Mouse (Mus musculus): ENCODE measurements around the gene Vpreb1. TPM values are rescaled to one million over a fixed set of nuclear protein-coding genes. Genes with fewer than 3 reads are reported as not detected.

The Vpreb1 gene
- 15.2 and 15.7 TPM in 2 replicates for polyA plus RNA-seq (2012; rRNA removed)

DNA sequence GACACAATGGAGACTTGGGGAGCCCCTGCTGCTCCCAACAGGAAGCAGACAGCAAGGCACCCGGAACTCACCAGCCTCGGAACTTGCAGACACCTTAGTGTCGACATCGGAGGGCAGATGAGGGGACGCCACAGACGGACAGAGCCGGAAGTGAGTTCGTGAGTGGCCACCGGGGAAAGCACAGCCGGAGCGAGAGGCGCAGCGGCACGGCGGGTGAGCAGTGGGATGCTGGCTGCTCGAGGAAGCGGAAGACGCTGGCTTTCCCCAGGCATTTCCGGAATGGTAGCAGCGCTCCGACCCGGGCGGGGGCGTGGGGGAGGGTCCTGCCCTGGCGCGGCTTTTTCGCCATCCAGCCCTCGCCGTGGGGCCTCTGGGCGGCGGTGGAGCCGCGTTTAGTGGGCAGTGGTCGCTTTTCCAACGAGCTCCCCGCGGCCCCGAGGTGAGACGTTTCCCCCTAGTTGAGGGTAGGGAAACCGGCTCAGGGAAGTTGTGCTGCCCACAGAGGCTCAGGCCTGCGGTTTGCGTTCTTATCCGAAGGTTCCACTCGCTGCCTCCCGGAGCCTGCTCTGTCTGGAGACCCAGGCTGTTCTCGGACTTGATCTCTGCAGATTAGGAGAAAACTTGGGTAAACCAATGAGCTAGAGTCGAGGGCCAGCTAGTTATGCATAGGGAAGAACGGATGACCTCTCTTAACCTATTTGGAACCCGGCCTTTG is at the start of gene Vpreb1, which contains the start of gene Top3b:
Gene Vpreb1 (minus strand): TSS at position 227 of the 715 bp plus-strand sequence.
Gene Top3b (plus strand): TSS at position 120 of the 715 bp plus-strand sequence.
- under 1% methylated on average over 49 of the region's 49 CpGs for WGBS
- Histone ChIP-seq H3K27ac (ENCODE audit: insufficient read depth, low read depth, low read length) (peak within 1 kb of the TSS; percentile 91), H3K36me3 (ENCODE audit: control insufficient read depth, insufficient read depth, low read length) (peaks cover 1% of the 10 kb centered on the region; the same call in 1 of the 2 replicates), H3K4me1 (ENCODE audit: control insufficient read depth, insufficient read depth, low read length) (no peaks in the 10 kb centered on the region; the same call in 1 of the 2 replicates), H3K4me3 (ENCODE audit: insufficient read depth, low read depth, low read length) (peak within 1 kb of the TSS; percentile 79), H3K27me3 (replicated peaks; ENCODE audit: control insufficient read depth, insufficient read depth, low read length) (no peaks in the 10 kb centered on the region)
- 0 out of 2 replicates have a peak, but pooled peaks have one; percentile 28 for TF ChIP-seq CTCF (conservative IDR thresholded peaks at IDR 0.05; ENCODE audit: insufficient read depth, insufficient read length, low read depth, low read length)
- peak; percentile 75 for TF ChIP-seq POLR2A (IDR thresholded peaks at IDR 0.05; ENCODE audit: low read depth, low read length)
- DNase-seq: peak; percentile 94

DNA sequence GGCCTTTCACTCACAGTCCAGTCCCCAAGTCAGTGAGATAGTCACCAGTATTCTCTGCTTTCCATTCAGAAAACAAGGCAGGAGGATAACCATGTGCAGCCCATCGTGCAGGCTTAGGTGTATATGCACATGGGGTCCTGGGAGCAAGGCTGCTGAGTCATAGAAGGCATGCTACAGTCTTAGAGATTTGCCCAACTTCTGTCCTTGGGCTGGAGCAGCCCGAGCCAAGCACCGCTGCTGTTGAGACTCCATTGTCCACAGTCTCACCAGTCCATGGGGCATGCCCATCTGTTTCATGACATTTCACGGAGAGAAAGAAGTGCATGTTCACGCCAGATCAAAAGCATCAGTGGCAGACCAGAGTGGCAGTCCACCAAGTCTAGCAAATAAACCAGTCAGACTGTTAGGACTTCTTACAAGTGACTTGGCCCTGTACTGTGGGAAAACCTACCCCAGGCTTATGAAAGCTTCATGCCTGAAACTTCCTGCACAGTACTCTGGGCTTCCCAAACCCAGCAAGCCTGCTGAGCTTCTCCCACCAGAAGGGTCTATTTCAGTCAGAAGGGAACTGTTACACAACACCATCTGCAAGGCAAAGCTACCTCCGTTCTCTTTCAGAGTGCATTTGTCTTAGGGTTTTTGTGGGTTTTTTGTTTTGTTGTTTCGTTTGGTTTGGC is 47.9 kb upstream of the Vpreb1 start:
- TF ChIP-seq POLR2A (IDR thresholded peaks at IDR 0.05; ENCODE audit: low read depth, low read length) (no peak), CTCF (conservative IDR thresholded peaks at IDR 0.05; ENCODE audit: insufficient read depth, insufficient read length, low read depth, low read length) (no peak)
- H3K27ac ChIP-seq (ENCODE audit: insufficient read depth, low read depth, low read length): no peak overlapping the region
- H3K27me3 ChIP-seq (replicated peaks; ENCODE audit: control insufficient read depth, insufficient read depth, low read length): no peaks in the 10 kb centered on the region
- H3K4me3 ChIP-seq (ENCODE audit: insufficient read depth, low read depth, low read length): no peak overlapping the region
- WGBS: 92% methylated on average over 7 of the region's 7 CpGs
- DNase-seq: no peak
- H3K4me1 ChIP-seq (ENCODE audit: control insufficient read depth, insufficient read depth, low read length): no peaks in the 10 kb centered on the region
- H3K36me3 ChIP-seq (ENCODE audit: control insufficient read depth, insufficient read depth, low read length): no peaks in the 10 kb centered on the region; the same call in 1 of the 2 replicates

GRCm38 (mm10) chr16:16913440-16913839 is 42.8 kb upstream of the Vpreb1 start:
- H3K4me1 ChIP-seq (ENCODE audit: control insufficient read depth, insufficient read depth, low read length): no peaks in the 10 kb centered on the region; the same call in 1 of the 2 replicates
- TF ChIP-seq POLR2A (IDR thresholded peaks at IDR 0.05; ENCODE audit: low read depth, low read length): no peak
- TF ChIP-seq CTCF (conservative IDR thresholded peaks at IDR 0.05; ENCODE audit: insufficient read depth, insufficient read length, low read depth, low read length): no peak
- H3K27me3 ChIP-seq (replicated peaks; ENCODE audit: control insufficient read depth, insufficient read depth, low read length): no peaks in the 10 kb centered on the region
- WGBS: 72% methylated on average over 1 of the region's 1 CpGs
- H3K4me3 ChIP-seq (ENCODE audit: insufficient read depth, low read depth, low read length): no peak overlapping the region
- no peaks in the 10 kb centered on the region; the same call in 1 of the 2 replicates for H3K36me3 ChIP-seq (ENCODE audit: control insufficient read depth, insufficient read depth, low read length)
- no peak overlapping the region for H3K27ac ChIP-seq (ENCODE audit: insufficient read depth, low read depth, low read length)
- DNase-seq: no peak

DNA sequence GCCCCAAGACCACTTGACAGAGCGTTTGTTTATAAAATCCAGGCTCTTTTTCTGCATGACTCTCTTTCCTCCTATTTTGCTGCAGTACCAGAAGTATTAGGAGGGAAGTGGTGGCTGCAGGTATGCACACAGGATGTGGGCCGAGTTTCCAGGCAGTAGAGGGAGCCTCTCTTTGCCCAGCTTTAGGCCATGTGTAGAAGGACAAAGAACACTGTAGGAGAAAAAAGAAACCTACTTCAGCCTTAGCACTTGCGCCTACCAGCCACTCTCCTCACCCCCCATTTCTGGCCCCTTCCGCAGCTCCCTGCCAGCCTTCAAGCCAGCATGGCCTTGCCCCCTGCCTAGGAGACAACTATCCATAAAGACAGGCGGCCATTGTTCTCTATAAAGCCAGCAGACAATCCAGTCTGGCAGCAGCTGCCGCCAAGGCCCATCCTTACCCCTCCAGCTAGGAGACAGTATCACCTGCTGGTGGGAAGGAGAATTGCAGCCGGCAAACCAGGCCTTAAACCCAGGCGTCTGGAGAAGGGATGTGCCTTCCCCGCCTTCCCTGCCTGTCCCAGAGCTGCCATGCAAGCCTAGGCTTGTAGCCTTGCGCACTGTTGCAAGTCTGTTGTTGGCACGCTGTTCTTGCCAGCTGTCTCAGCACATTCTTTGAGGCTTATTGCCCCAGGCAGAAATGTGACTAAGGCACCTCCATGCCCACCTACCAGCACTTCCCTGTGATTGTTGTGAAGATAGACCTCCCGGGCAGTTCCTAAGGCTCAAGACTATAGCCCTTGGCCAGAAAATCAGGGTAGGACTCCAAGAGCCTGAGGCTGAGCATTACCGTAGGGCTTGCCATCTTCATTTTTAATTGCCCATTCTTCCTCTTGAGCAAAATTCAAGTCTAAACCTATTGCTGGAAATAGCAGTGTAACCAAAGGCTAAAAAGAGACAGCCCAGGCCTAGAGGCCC is 41.3 kb upstream of the Vpreb1 start:
- Histone ChIP-seq H3K27ac (ENCODE audit: insufficient read depth, low read depth, low read length) (0 out of 2 replicates have a peak overlapping the region, but pooled peaks have one; percentile 17), H3K36me3 (ENCODE audit: control insufficient read depth, insufficient read depth, low read length) (no peaks in the 10 kb centered on the region; the same call in 1 of the 2 replicates)
- 45% methylated on average over 13 of the region's 13 CpGs for WGBS

GRCm38 (mm10) chr16:16907799-16908198 is 37.2 kb upstream of the Vpreb1 start:
- Histone ChIP-seq H3K4me3 (ENCODE audit: insufficient read depth, low read depth, low read length) (no peak overlapping the region), H3K27me3 (replicated peaks; ENCODE audit: control insufficient read depth, insufficient read depth, low read length) (no peaks in the 10 kb centered on the region), H3K27ac (ENCODE audit: insufficient read depth, low read depth, low read length) (peak overlapping the region; percentile 90), H3K4me1 (ENCODE audit: control insufficient read depth, insufficient read depth, low read length) (no peaks in the 10 kb centered on the region; the same call in 1 of the 2 replicates), H3K36me3 (ENCODE audit: control insufficient read depth, insufficient read depth, low read length) (no peaks in the 10 kb centered on the region; the same call in 1 of the 2 replicates)
- TF ChIP-seq POLR2A (IDR thresholded peaks at IDR 0.05; ENCODE audit: low read depth, low read length) (no peak), CTCF (conservative IDR thresholded peaks at IDR 0.05; ENCODE audit: insufficient read depth, insufficient read length, low read depth, low read length) (no peak)
- peak; percentile 94 for DNase-seq
- WGBS: 62% methylated on average over 6 of the region's 6 CpGs

More for the DNA sequence above, 41.3 kb upstream of the Vpreb1 start:
- Histone ChIP-seq H3K27me3 (replicated peaks; ENCODE audit: control insufficient read depth, insufficient read depth, low read length) (no peaks in the 10 kb centered on the region), H3K4me1 (ENCODE audit: control insufficient read depth, insufficient read depth, low read length) (no peaks in the 10 kb centered on the region; the same call in 1 of the 2 replicates), H3K4me3 (ENCODE audit: insufficient read depth, low read depth, low read length) (no peak overlapping the region)
- DNase-seq: peak; percentile 80
- no peak for TF ChIP-seq POLR2A (IDR thresholded peaks at IDR 0.05; ENCODE audit: low read depth, low read length)
- TF ChIP-seq CTCF (conservative IDR thresholded peaks at IDR 0.05; ENCODE audit: insufficient read depth, insufficient read length, low read depth, low read length): peak; percentile 97

DNA sequence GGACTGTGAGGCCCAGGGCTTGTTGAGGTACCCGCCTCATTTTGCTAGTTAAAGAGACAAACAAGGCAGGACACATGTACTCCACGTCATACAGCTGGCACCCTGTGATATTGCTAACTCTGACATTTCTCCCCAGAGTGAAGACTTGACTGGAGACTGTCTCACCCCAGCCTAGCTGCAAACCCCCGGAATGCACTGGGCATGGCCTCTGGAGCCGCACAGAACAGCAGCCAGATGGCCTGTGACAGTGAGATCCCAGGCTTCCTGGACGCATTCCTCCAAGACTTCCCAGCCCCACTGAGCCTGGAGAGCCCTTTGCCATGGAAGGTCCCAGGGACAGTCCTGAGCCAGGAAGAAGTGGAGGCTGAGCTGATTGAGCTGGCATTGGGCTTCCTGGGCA is 32.5 kb upstream of the Vpreb1 start:
- Histone ChIP-seq H3K36me3 (ENCODE audit: control insufficient read depth, insufficient read depth, low read length) (no peaks in the 10 kb centered on the region; the same call in 1 of the 2 replicates), H3K27ac (ENCODE audit: insufficient read depth, low read depth, low read length) (no peak overlapping the region)

More for the DNA sequence above, 32.5 kb upstream of the Vpreb1 start:
- no peak for DNase-seq
- H3K4me1 ChIP-seq (ENCODE audit: control insufficient read depth, insufficient read depth, low read length): no peaks in the 10 kb centered on the region
- H3K4me3 ChIP-seq (ENCODE audit: insufficient read depth, low read depth, low read length): no peak overlapping the region
- TF ChIP-seq CTCF (conservative IDR thresholded peaks at IDR 0.05; ENCODE audit: insufficient read depth, insufficient read length, low read depth, low read length) (no peak), POLR2A (IDR thresholded peaks at IDR 0.05; ENCODE audit: low read depth, low read length) (no peak)
- H3K27me3 ChIP-seq (replicated peaks; ENCODE audit: control insufficient read depth, insufficient read depth, low read length): no peaks in the 10 kb centered on the region
- WGBS: 83% methylated on average over 5 of the region's 5 CpGs
